Mouse (Mus musculus): ENCODE measurements around the gene Cyp2b13. TPM values are rescaled to one million over a fixed set of nuclear protein-coding genes. Genes with fewer than 3 reads are reported as not detected.

Cyp2b13 gene
- not detected for polyA plus RNA-seq (2014; fragmentation: Illumina TruSeq; extraction: RNeasy Lipid Tissue Mini Kit (QIAGEN cat#74804); ENCODE audit: low read depth, low replicate concordance)

DNA sequence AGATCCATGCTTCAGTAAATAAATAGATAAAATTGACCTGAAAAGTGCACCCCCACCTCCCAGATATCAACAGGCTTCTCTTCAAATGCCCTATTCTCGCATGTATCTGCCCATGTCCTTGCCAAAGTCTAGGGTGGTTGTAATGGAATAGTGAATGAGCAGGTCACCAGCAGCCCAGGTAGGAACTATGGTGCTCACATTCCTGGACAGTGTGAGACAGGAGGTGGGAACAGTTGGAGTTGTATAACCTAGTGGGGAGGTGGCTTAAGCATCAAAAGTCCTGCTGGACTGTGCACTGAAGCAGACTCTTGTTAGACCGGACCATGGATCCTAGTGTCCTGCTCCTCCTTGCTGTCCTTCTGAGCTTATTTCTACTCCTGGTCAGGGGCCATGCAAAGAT, at the start of gene Cyp2b13:
Gene Cyp2b13 (plus strand): TSS at position 301 of the 400 bp plus-strand sequence.

Other genes with a start within 250 kb of the Cyp2b13 start
- 4.8 TPM for gene Cyp2s1, start 244.6 kb upstream of the Cyp2b13 start, polyA plus RNA-seq (2014; fragmentation: Illumina TruSeq; extraction: RNeasy Lipid Tissue Mini Kit (QIAGEN cat#74804); ENCODE audit: low read depth, low replicate concordance)
- 0.92 TPM for gene Cyp2b10, start 163.9 kb upstream of the Cyp2b13 start, polyA plus RNA-seq (2014; fragmentation: Illumina TruSeq; extraction: RNeasy Lipid Tissue Mini Kit (QIAGEN cat#74804); ENCODE audit: low read depth, low replicate concordance)
- gene Cyp2b9, start 111.9 kb downstream of the Cyp2b13 start, polyA plus RNA-seq (2014; fragmentation: Illumina TruSeq; extraction: RNeasy Lipid Tissue Mini Kit (QIAGEN cat#74804); ENCODE audit: low read depth, low replicate concordance), result 0.39 TPM
- gene Vmn1r184, start 198.8 kb downstream of the Cyp2b13 start, polyA plus RNA-seq (2014; fragmentation: Illumina TruSeq; extraction: RNeasy Lipid Tissue Mini Kit (QIAGEN cat#74804); ENCODE audit: low read depth, low replicate concordance), result not detected
- gene Cyp2a4, start 245.7 kb downstream of the Cyp2b13 start, polyA plus RNA-seq (2014; fragmentation: Illumina TruSeq; extraction: RNeasy Lipid Tissue Mini Kit (QIAGEN cat#74804); ENCODE audit: low read depth, low replicate concordance), result not detected